Mouse (Mus musculus): ENCODE results near the gene Sorcs1. TPM values are rescaled to one million over a fixed set of nuclear protein-coding genes. Genes with fewer than 3 reads are reported as not detected.

Gene Sorcs1
- polyA plus RNA-seq, 1 experiment: 0.01 TPM

- no peaks in the 10 kb centered on the region for H3K27me3 ChIP-seq (ENCODE audit: control insufficient read depth, insufficient read depth, insufficient read length)
- H3ac ChIP-seq (ENCODE audit: control insufficient read depth, insufficient read length, low read depth): no peak overlapping the region
- no peaks in the 10 kb centered on the region for H3K79me3 ChIP-seq (ENCODE audit: low read depth)
- H3K4me3 ChIP-seq (ENCODE audit: insufficient read depth, poor library complexity, severe bottlenecking): no peak overlapping the region
- H3K36me3 ChIP-seq (ENCODE audit: control insufficient read depth, insufficient read depth): no peaks in the 10 kb centered on the region
- TF ChIP-seq USF1 (IDR thresholded peaks at IDR 0.05; ENCODE audit: low read depth) (no peak), CTCF (IDR thresholded peaks at IDR 0.05; ENCODE audit: control insufficient read depth, insufficient read depth, insufficient read length) (no peak), MAX (IDR thresholded peaks at IDR 0.05) (no peak), MYOD1 (IDR thresholded peaks at IDR 0.05; ENCODE audit: control insufficient read depth, insufficient read length, low read depth) (no peak), CEBPB (IDR thresholded peaks at IDR 0.05; ENCODE audit: low read depth) (no peak), MYOG (IDR thresholded peaks at IDR 0.05; ENCODE audit: control insufficient read depth, extremely low read depth, insufficient read length) (no peak), FOSL1 (IDR thresholded peaks at IDR 0.05; ENCODE audit: insufficient read depth, low read length, poor library complexity, severe bottlenecking) (no peak)
- no peaks in the 10 kb centered on the region for H3K79me2 ChIP-seq (ENCODE audit: control insufficient read depth, insufficient read depth)
Measured at GRCm38 (mm10) chr19:50514309-50514830, 164.1 kb downstream of the Sorcs1 start.

- Histone ChIP-seq H3K36me3 (ENCODE audit: control insufficient read depth, insufficient read depth) (no peaks in the 10 kb centered on the region), H3K79me3 (ENCODE audit: low read depth) (no peaks in the 10 kb centered on the region), H3K27me3 (ENCODE audit: control insufficient read depth, insufficient read depth, insufficient read length) (no peaks in the 10 kb centered on the region), H3ac (ENCODE audit: control insufficient read depth, insufficient read length, low read depth) (no peak overlapping the region), H3K4me3 (ENCODE audit: insufficient read depth, poor library complexity, severe bottlenecking) (no peak overlapping the region), H3K79me2 (ENCODE audit: control insufficient read depth, insufficient read depth) (no peaks in the 10 kb centered on the region)
- TF ChIP-seq MYOG (IDR thresholded peaks at IDR 0.05; ENCODE audit: control insufficient read depth, extremely low read depth, insufficient read length): no peak
Measured at GRCm38 (mm10) chr19:50502816-50503215, 175.6 kb downstream of the Sorcs1 start.

- Histone ChIP-seq H3ac (ENCODE audit: control insufficient read depth, insufficient read length, low read depth) (no peak overlapping the region), H3K79me2 (ENCODE audit: control insufficient read depth, insufficient read depth) (no peaks in the 10 kb centered on the region), H3K79me3 (ENCODE audit: low read depth) (no peaks in the 10 kb centered on the region), H3K4me3 (ENCODE audit: insufficient read depth, poor library complexity, severe bottlenecking) (no peak overlapping the region), H3K36me3 (ENCODE audit: control insufficient read depth, insufficient read depth) (no peaks in the 10 kb centered on the region), H3K27me3 (ENCODE audit: control insufficient read depth, insufficient read depth, insufficient read length) (no peaks in the 10 kb centered on the region)
- TF ChIP-seq FOSL1 (IDR thresholded peaks at IDR 0.05; ENCODE audit: insufficient read depth, low read length, poor library complexity, severe bottlenecking) (no peak), MAX (IDR thresholded peaks at IDR 0.05) (no peak)
Measured at GRCm38 (mm10) chr19:50491121-50491520, 187.3 kb downstream of the Sorcs1 start.

GRCm38 (mm10) chr19:50490721-50491120, 187.7 kb downstream of the Sorcs1 start:
- Histone ChIP-seq H3K27me3 (ENCODE audit: control insufficient read depth, insufficient read depth, insufficient read length) (no peaks in the 10 kb centered on the region), H3K4me3 (ENCODE audit: insufficient read depth, poor library complexity, severe bottlenecking) (no peak overlapping the region), H3K36me3 (ENCODE audit: control insufficient read depth, insufficient read depth) (no peaks in the 10 kb centered on the region), H3ac (ENCODE audit: control insufficient read depth, insufficient read length, low read depth) (no peak overlapping the region), H3K79me2 (ENCODE audit: control insufficient read depth, insufficient read depth) (no peaks in the 10 kb centered on the region), H3K79me3 (ENCODE audit: low read depth) (no peaks in the 10 kb centered on the region)
- no peak for TF ChIP-seq CEBPB (IDR thresholded peaks at IDR 0.05; ENCODE audit: low read depth)
- TF ChIP-seq MAX (IDR thresholded peaks at IDR 0.05): no peak
- TF ChIP-seq MYOD1 (IDR thresholded peaks at IDR 0.05; ENCODE audit: control insufficient read depth, insufficient read length, low read depth): no peak
- no peak for TF ChIP-seq MYOG (IDR thresholded peaks at IDR 0.05; ENCODE audit: control insufficient read depth, extremely low read depth, insufficient read length)
- no peak for TF ChIP-seq FOSL1 (IDR thresholded peaks at IDR 0.05; ENCODE audit: insufficient read depth, low read length, poor library complexity, severe bottlenecking)
- no peak for TF ChIP-seq USF1 (IDR thresholded peaks at IDR 0.05; ENCODE audit: low read depth)
- TF ChIP-seq CTCF (IDR thresholded peaks at IDR 0.05; ENCODE audit: control insufficient read depth, insufficient read depth, insufficient read length): no peak

GRCm38 (mm10) chr19:50489786-50490185, 188.7 kb downstream of the Sorcs1 start:
- no peaks in the 10 kb centered on the region for H3K79me2 ChIP-seq (ENCODE audit: control insufficient read depth, insufficient read depth)
- H3K27me3 ChIP-seq (ENCODE audit: control insufficient read depth, insufficient read depth, insufficient read length): no peaks in the 10 kb centered on the region
- H3K4me3 ChIP-seq (ENCODE audit: insufficient read depth, poor library complexity, severe bottlenecking): no peak overlapping the region
- TF ChIP-seq CEBPB (IDR thresholded peaks at IDR 0.05; ENCODE audit: low read depth) (no peak), CTCF (IDR thresholded peaks at IDR 0.05; ENCODE audit: control insufficient read depth, insufficient read depth, insufficient read length) (no peak), USF1 (IDR thresholded peaks at IDR 0.05; ENCODE audit: low read depth) (no peak), FOSL1 (IDR thresholded peaks at IDR 0.05; ENCODE audit: insufficient read depth, low read length, poor library complexity, severe bottlenecking) (no peak), MAX (IDR thresholded peaks at IDR 0.05) (no peak)
- H3K36me3 ChIP-seq (ENCODE audit: control insufficient read depth, insufficient read depth): no peaks in the 10 kb centered on the region
- H3K79me3 ChIP-seq (ENCODE audit: low read depth): no peaks in the 10 kb centered on the region
- no peak overlapping the region for H3ac ChIP-seq (ENCODE audit: control insufficient read depth, insufficient read length, low read depth)

- no peak overlapping the region for H3K4me3 ChIP-seq (ENCODE audit: insufficient read depth, poor library complexity, severe bottlenecking)
- no peaks in the 10 kb centered on the region for H3K27me3 ChIP-seq (ENCODE audit: control insufficient read depth, insufficient read depth, insufficient read length)
- no peaks in the 10 kb centered on the region for H3K36me3 ChIP-seq (ENCODE audit: control insufficient read depth, insufficient read depth)
- H3K79me3 ChIP-seq (ENCODE audit: low read depth): no peaks in the 10 kb centered on the region
- H3K79me2 ChIP-seq (ENCODE audit: control insufficient read depth, insufficient read depth): no peaks in the 10 kb centered on the region
- TF ChIP-seq USF1 (IDR thresholded peaks at IDR 0.05; ENCODE audit: low read depth) (no peak), MYOD1 (IDR thresholded peaks at IDR 0.05; ENCODE audit: control insufficient read depth, insufficient read length, low read depth) (no peak), MAX (IDR thresholded peaks at IDR 0.05) (no peak), CEBPB (IDR thresholded peaks at IDR 0.05; ENCODE audit: low read depth) (no peak), MYOG (IDR thresholded peaks at IDR 0.05; ENCODE audit: control insufficient read depth, extremely low read depth, insufficient read length) (no peak), CTCF (IDR thresholded peaks at IDR 0.05; ENCODE audit: control insufficient read depth, insufficient read depth, insufficient read length) (no peak), FOSL1 (IDR thresholded peaks at IDR 0.05; ENCODE audit: insufficient read depth, low read length, poor library complexity, severe bottlenecking) (no peak)
- no peak overlapping the region for H3ac ChIP-seq (ENCODE audit: control insufficient read depth, insufficient read length, low read depth)
Measured at GRCm38 (mm10) chr19:50488421-50488820, 190.0 kb downstream of the Sorcs1 start.

All from C2C12 (cell line).